ENCODE assay signal across 26 mouse cellular contexts in the genomic region with DNA sequence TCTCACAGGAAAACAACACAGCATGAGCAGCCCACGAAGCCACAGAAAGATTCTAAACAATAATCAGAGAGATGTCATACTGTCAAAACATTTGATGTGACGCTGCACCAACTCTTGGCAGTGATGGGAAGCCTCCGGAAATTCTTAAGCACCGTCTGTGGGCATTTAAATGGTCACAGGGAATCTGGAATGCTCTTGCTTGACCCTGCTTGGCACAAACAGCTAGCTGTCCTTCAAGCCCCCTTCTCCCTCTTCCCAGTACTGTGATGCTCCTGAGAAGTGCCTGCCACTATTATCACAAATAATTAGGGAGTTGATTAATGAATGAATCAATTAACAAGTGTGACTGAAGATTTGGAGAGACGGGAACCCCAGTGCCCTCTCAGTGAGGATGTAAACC.
DNase-seq lines count a peak whose midpoint lies in the region; ATAC-seq and TF ChIP-seq lines count a peak whose summit lies in the region.
"Had no signal": no experiment of that assay in that cellular context is flagged by ENCODE, and none has a peak within 500 bp of the region (broad histone marks: within the 10 kb centered on the region; RNA-seq: fewer than 3 reads in every experiment).

No protein-coding gene starts in this region.

- H3K27ac ChIP-seq in forebrain, embryonic 14.5 days (ENCODE audit: low read depth, low read length), result no peak overlapping the region
- H3K27ac ChIP-seq in forebrain, embryonic 12.5 days, result no peak overlapping the region
- no peak overlapping the region for H3K27ac ChIP-seq in lung, embryonic 14.5 days (ENCODE audit: low read depth)
- H3K27ac ChIP-seq: forebrain, embryonic 10.5 days; gastrocnemius, adult 2 months; heart, embryonic 15.5 days; hindbrain, embryonic 10.5 days; hindbrain, embryonic 14.5 days had no signal

- TF ChIP-seq CTCF in lung, embryonic 14.5 days (IDR thresholded peaks at IDR 0.05; ENCODE audit: low read depth), result no peak
- no peak for TF ChIP-seq CTCF in brain, embryonic 14.5 days (IDR thresholded peaks at IDR 0.05; ENCODE audit: borderline replicate concordance, extremely low read depth, insufficient read depth, insufficient read length)

- DNase-seq in forebrain, embryonic 14.5 days (ENCODE audit: low spot score), result peak; percentile 61
- DNase-seq in lung, embryonic 14.5 days, result peak; percentile 34
- DNase-seq in lung, adult 18-20 months, result no peak
- peak; percentile 34 for DNase-seq in retina, postnatal 1 day
- DNase-seq in retina, embryonic 14.5 days (ENCODE audit: low spot score), result no peak
- peak; percentile 82 for DNase-seq in brain, embryonic 14.5 days (ENCODE audit: low read depth)
- no peak for DNase-seq in layer of hippocampus, adult 11-12 months (ENCODE audit: low spot score)
- DNase-seq: adrenal gland, adult 8-10 months; adrenal gland, postnatal 25 days; cerebellum, adult 11 months; cerebellum, adult 2 months; cerebellum, adult 9-11 months; forebrain, postnatal 0 days; gastrocnemius, adult 2 months; gastrocnemius, postnatal 14 days; heart, adult 11 months; heart, postnatal 10 days; heart, postnatal 36 days had no signal

- no peaks in the 10 kb centered on the region for H3K36me3 ChIP-seq in forebrain, embryonic 14.5 days (ENCODE audit: control insufficient read depth, insufficient read depth, low read length)
- no peaks in the 10 kb centered on the region for H3K36me3 ChIP-seq in forebrain, embryonic 12.5 days (replicated peaks)
- H3K36me3 ChIP-seq in lung, embryonic 14.5 days (ENCODE audit: insufficient read depth), result no peaks in the 10 kb centered on the region
- H3K36me3 ChIP-seq: forebrain, embryonic 10.5 days; heart, embryonic 12.5 days; heart, embryonic 15.5 days; hindbrain, embryonic 10.5 days had no signal

- no peaks in the 10 kb centered on the region for H3K9me3 ChIP-seq in forebrain, embryonic 14.5 days (replicated peaks; ENCODE audit: control insufficient read depth, low read length)
- H3K9me3 ChIP-seq in forebrain, embryonic 12.5 days, result no peaks in the 10 kb centered on the region
- no peaks in the 10 kb centered on the region for H3K9me3 ChIP-seq in lung, embryonic 14.5 days (ENCODE audit: low read depth, low read length)
- H3K9me3 ChIP-seq: forebrain, embryonic 10.5 days; heart, embryonic 12.5 days; heart, embryonic 15.5 days; hindbrain, embryonic 10.5 days had no signal

- no peaks in the 10 kb centered on the region for H3K27me3 ChIP-seq in forebrain, embryonic 14.5 days (replicated peaks; ENCODE audit: control insufficient read depth, insufficient read depth, low read length)
- H3K27me3 ChIP-seq in forebrain, embryonic 12.5 days, result no peaks in the 10 kb centered on the region; the same call in 1 of the 2 replicates
- no peaks in the 10 kb centered on the region for H3K27me3 ChIP-seq in lung, embryonic 14.5 days (ENCODE audit: insufficient read depth, low read length)
- H3K27me3 ChIP-seq: heart, embryonic 12.5 days; heart, embryonic 15.5 days had no signal

- H3K9ac ChIP-seq in forebrain, embryonic 14.5 days (ENCODE audit: low read length), result no peak overlapping the region
- H3K9ac ChIP-seq in forebrain, embryonic 12.5 days, result no peak overlapping the region
- no peak overlapping the region for H3K9ac ChIP-seq in lung, embryonic 14.5 days
- H3K9ac ChIP-seq: forebrain, postnatal 0 days; heart, embryonic 12.5 days; heart, embryonic 15.5 days; hindbrain, embryonic 14.5 days had no signal

- TF ChIP-seq POLR2A in brain, embryonic 14.5 days (IDR thresholded peaks at IDR 0.05; ENCODE audit: borderline replicate concordance, extremely low read depth, insufficient read depth, insufficient read length, poor library complexity, severe bottlenecking), result no peak

- H3K4me3 ChIP-seq in forebrain, embryonic 14.5 days (ENCODE audit: low read depth, low read length), result no peak overlapping the region
- no peak overlapping the region for H3K4me3 ChIP-seq in forebrain, embryonic 12.5 days (replicated peaks)
- no peak overlapping the region for H3K4me3 ChIP-seq in lung, embryonic 14.5 days (ENCODE audit: low read depth, low read length)
- H3K4me3 ChIP-seq: forebrain, embryonic 10.5 days; gastrocnemius, adult 2 months; heart, embryonic 12.5 days; heart, embryonic 15.5 days; hindbrain, embryonic 10.5 days had no signal

- no peak overlapping the region for H3K4me2 ChIP-seq in forebrain, embryonic 14.5 days (ENCODE audit: low read length)
- H3K4me2 ChIP-seq in forebrain, embryonic 12.5 days, result no peak overlapping the region
- no peak overlapping the region for H3K4me2 ChIP-seq in lung, embryonic 14.5 days
- H3K4me2 ChIP-seq: heart, embryonic 12.5 days; heart, embryonic 15.5 days; hindbrain, embryonic 14.5 days had no signal

- H3K4me1 ChIP-seq in forebrain, embryonic 14.5 days (ENCODE audit: control insufficient read depth, insufficient read depth, low read length), result no peaks in the 10 kb centered on the region
- peaks cover 10% of the 10 kb centered on the region for H3K4me1 ChIP-seq in forebrain, embryonic 12.5 days
- H3K4me1 ChIP-seq in lung, embryonic 14.5 days (ENCODE audit: insufficient read depth), result no peaks in the 10 kb centered on the region
- H3K4me1 ChIP-seq: heart, embryonic 12.5 days; heart, embryonic 15.5 days; hindbrain, embryonic 10.5 days had no signal

- ATAC-seq in forebrain, embryonic 14.5 days, result peak; percentile 46; the same call in 1 of the 2 replicates
- no peak for ATAC-seq in forebrain, embryonic 12.5 days (ENCODE audit: low FRiP score)
- no peak for ATAC-seq in lung, embryonic 14.5 days (ENCODE audit: insufficient read depth)
- ATAC-seq: activated CD4-positive, CD25-positive, alpha-beta regulatory T cell, adult 4 months; CD4-positive, CD25-positive, alpha-beta regulatory T cell, adult 4 months; forebrain, postnatal 0 days had no signal

- 11% methylated on average over 5 of the region's 5 CpGs for WGBS in forebrain, embryonic 14.5 days
- 35% methylated on average over 5 of the region's 5 CpGs for WGBS in forebrain, embryonic 12.5 days
- WGBS in lung, embryonic 14.5 days, result 30% methylated on average over 5 of the region's 5 CpGs

Comparison
In these comparisons a context has a peak if more than half of its experiments do, and no peak if none do; other contexts are left out.
1. DNase-seq: peak in forebrain, embryonic 14.5 days (single experiment), lung, embryonic 14.5 days (single experiment), retina, postnatal 1 day (single experiment) and brain, embryonic 14.5 days (single experiment); none in lung, adult 18-20 months (0 of 2), retina, embryonic 14.5 days (single experiment) and layer of hippocampus, adult 11-12 months (single experiment).